Mouse (Mus musculus): Measurements from ENCODE around the gene Timm44. TPM values are rescaled to one million over a fixed set of nuclear protein-coding genes. Genes with fewer than 3 reads are reported as not detected.

Gene Timm44
- polyA plus RNA-seq, 1 experiment from 2014 or later: 85.0 TPM

- Histone ChIP-seq H3K4me3 (ENCODE audit: control insufficient read depth in 1 of 2, insufficient read depth in 1 of 2, low read depth in 1 of 2, low read length in 2 of 2) (no peak overlapping the region), H3K9ac (ENCODE audit: low read length) (0 out of 2 replicates have a peak overlapping the region, but pooled peaks have one; percentile 11), H3K27me3 (ENCODE audit: control insufficient read depth, insufficient read depth, low read length) (no peaks in the 10 kb centered on the region), H3K9me3 (ENCODE audit: control insufficient read depth, low read length) (no peaks in the 10 kb centered on the region), H3K27ac (replicated peaks in 1 of 2; ENCODE audit: control insufficient read depth in 1 of 2, insufficient read depth in 1 of 2, low read depth in 2 of 2, low read length in 2 of 2) (no peak overlapping the region), H3K4me2 (ENCODE audit: low read length) (no peak overlapping the region), H3K4me1 (ENCODE audit: control insufficient read depth in 2 of 2, insufficient read depth in 2 of 2, low read length in 2 of 2) (no peaks in the 10 kb centered on the region; a peak in 1 of 4 replicates), H3K36me3 (ENCODE audit: control insufficient read depth, insufficient read depth, low read length) (peaks cover 98% of the 10 kb centered on the region)
- ATAC-seq (ENCODE audit: insufficient number of reproducible peaks, insufficient read depth, low FRiP score, low read depth): no peak
- 46% methylated on average over 3 of the region's 3 CpGs for WGBS
Observed at GRCm38 (mm10) chr8:4304124-4304547, 28.4 kb upstream of the Timm44 start.

GRCm38 (mm10) chr8:4297822-4298221, 22.1 kb upstream of the Timm44 start:
- Histone ChIP-seq H3K4me1 (ENCODE audit: control insufficient read depth in 2 of 2, insufficient read depth in 2 of 2, low read length in 2 of 2) (no peaks in the 10 kb centered on the region), H3K27me3 (ENCODE audit: control insufficient read depth, insufficient read depth, low read length) (no peaks in the 10 kb centered on the region), H3K4me2 (ENCODE audit: low read length) (no peak overlapping the region), H3K27ac (replicated peaks in 1 of 2; ENCODE audit: control insufficient read depth in 1 of 2, insufficient read depth in 1 of 2, low read depth in 2 of 2, low read length in 2 of 2) (no peak overlapping the region), H3K9me3 (ENCODE audit: control insufficient read depth, low read length) (no peaks in the 10 kb centered on the region), H3K4me3 (ENCODE audit: control insufficient read depth in 1 of 2, insufficient read depth in 1 of 2, low read depth in 1 of 2, low read length in 2 of 2) (no peak overlapping the region), H3K9ac (ENCODE audit: low read length) (no peak overlapping the region), H3K36me3 (ENCODE audit: control insufficient read depth, insufficient read depth, low read length) (peaks cover 99% of the 10 kb centered on the region)
- 74% methylated on average over 4 of the region's 4 CpGs for WGBS
- ATAC-seq (ENCODE audit: insufficient number of reproducible peaks, insufficient read depth, low FRiP score, low read depth): no peak

GRCm38 (mm10) chr8:4292738-4293137, 17.0 kb upstream of the Timm44 start:
- no peak for ATAC-seq (ENCODE audit: insufficient number of reproducible peaks, insufficient read depth, low FRiP score, low read depth)
- no peak overlapping the region for H3K9ac ChIP-seq (ENCODE audit: low read length)
- 89% methylated on average over 5 of the region's 5 CpGs for WGBS
- H3K4me3 ChIP-seq (ENCODE audit: control insufficient read depth in 1 of 2, insufficient read depth in 1 of 2, low read depth in 1 of 2, low read length in 2 of 2): no peak overlapping the region
- H3K27me3 ChIP-seq (ENCODE audit: control insufficient read depth, insufficient read depth, low read length): no peaks in the 10 kb centered on the region
- no peaks in the 10 kb centered on the region for H3K9me3 ChIP-seq (ENCODE audit: control insufficient read depth, low read length)
- H3K4me2 ChIP-seq (ENCODE audit: low read length): no peak overlapping the region
- H3K27ac ChIP-seq (replicated peaks in 1 of 2; ENCODE audit: control insufficient read depth in 1 of 2, insufficient read depth in 1 of 2, low read depth in 2 of 2, low read length in 2 of 2): no peak overlapping the region
- peaks cover 98% of the 10 kb centered on the region for H3K36me3 ChIP-seq (ENCODE audit: control insufficient read depth, insufficient read depth, low read length)
- no peaks in the 10 kb centered on the region for H3K4me1 ChIP-seq (ENCODE audit: control insufficient read depth in 2 of 2, insufficient read depth in 2 of 2, low read length in 2 of 2)

GRCm38 (mm10) chr8:4276111-4276465, 375 bp upstream of the Timm44 start:
- Histone ChIP-seq H3K27me3 (ENCODE audit: control insufficient read depth, insufficient read depth, low read length) (no peaks in the 10 kb centered on the region), H3K9me3 (ENCODE audit: control insufficient read depth, low read length) (no peaks in the 10 kb centered on the region), H3K4me2 (ENCODE audit: low read length) (peak overlapping the region; percentile 87), H3K4me1 (ENCODE audit: control insufficient read depth in 2 of 2, insufficient read depth in 2 of 2, low read length in 2 of 2) (peaks cover 3 to 10% of the 10 kb centered on the region in 2 experiments; a peak in 3 of 4 replicates), H3K27ac (replicated peaks in 1 of 2; ENCODE audit: control insufficient read depth in 1 of 2, insufficient read depth in 1 of 2, low read depth in 2 of 2, low read length in 2 of 2) (peak overlapping the region; percentile 48 to 54), H3K4me3 (ENCODE audit: control insufficient read depth in 1 of 2, insufficient read depth in 1 of 2, low read depth in 1 of 2, low read length in 2 of 2) (peak overlapping the region; percentile 70 to 85), H3K36me3 (ENCODE audit: control insufficient read depth, insufficient read depth, low read length) (peaks cover 29% of the 10 kb centered on the region), H3K9ac (ENCODE audit: low read length) (peak overlapping the region; percentile 80)
- no peak for ATAC-seq (ENCODE audit: insufficient number of reproducible peaks, insufficient read depth, low FRiP score, low read depth)
- 30% methylated on average over 9 of the region's 9 CpGs for WGBS

GRCm38 (mm10) chr8:4269609-4270008, 6.1 kb downstream of the Timm44 start:
- Histone ChIP-seq H3K27ac (replicated peaks in 1 of 2; ENCODE audit: control insufficient read depth in 1 of 2, insufficient read depth in 1 of 2, low read depth in 2 of 2, low read length in 2 of 2) (no peak overlapping the region), H3K9ac (ENCODE audit: low read length) (no peak overlapping the region), H3K36me3 (ENCODE audit: control insufficient read depth, insufficient read depth, low read length) (peaks cover 94% of the 10 kb centered on the region), H3K4me2 (ENCODE audit: low read length) (no peak overlapping the region), H3K9me3 (ENCODE audit: control insufficient read depth, low read length) (no peaks in the 10 kb centered on the region), H3K4me1 (ENCODE audit: control insufficient read depth in 2 of 2, insufficient read depth in 2 of 2, low read length in 2 of 2) (peaks cover 0 to 3% of the 10 kb centered on the region in 2 experiments; a peak in 2 of 4 replicates), H3K4me3 (ENCODE audit: control insufficient read depth in 1 of 2, insufficient read depth in 1 of 2, low read depth in 1 of 2, low read length in 2 of 2) (no peak overlapping the region), H3K27me3 (ENCODE audit: control insufficient read depth, insufficient read depth, low read length) (no peaks in the 10 kb centered on the region)
- WGBS: 92% methylated on average over 6 of the region's 6 CpGs
- no peak for ATAC-seq (ENCODE audit: insufficient number of reproducible peaks, insufficient read depth, low FRiP score, low read depth)

- no peaks in the 10 kb centered on the region for H3K9me3 ChIP-seq (ENCODE audit: control insufficient read depth, low read length)
- peaks cover 99% of the 10 kb centered on the region for H3K36me3 ChIP-seq (ENCODE audit: control insufficient read depth, insufficient read depth, low read length)
- H3K27me3 ChIP-seq (ENCODE audit: control insufficient read depth, insufficient read depth, low read length): no peaks in the 10 kb centered on the region
- no peak overlapping the region for H3K9ac ChIP-seq (ENCODE audit: low read length)
- no peak overlapping the region for H3K27ac ChIP-seq (replicated peaks in 1 of 2; ENCODE audit: control insufficient read depth in 1 of 2, insufficient read depth in 1 of 2, low read depth in 2 of 2, low read length in 2 of 2)
- no peak overlapping the region for H3K4me3 ChIP-seq (ENCODE audit: control insufficient read depth in 1 of 2, insufficient read depth in 1 of 2, low read depth in 1 of 2, low read length in 2 of 2)
- no peak overlapping the region for H3K4me2 ChIP-seq (ENCODE audit: low read length)
- H3K4me1 ChIP-seq (ENCODE audit: control insufficient read depth in 2 of 2, insufficient read depth in 2 of 2, low read length in 2 of 2): no peaks in the 10 kb centered on the region
- no peak for ATAC-seq (ENCODE audit: insufficient number of reproducible peaks, insufficient read depth, low FRiP score, low read depth)
- 74% methylated on average over 15 of the region's 15 CpGs for WGBS
Observed at GRCm38 (mm10) chr8:4267627-4268026, 8.1 kb downstream of the Timm44 start.

GRCm38 (mm10) chr8:4265160-4265914, 10.4 kb downstream of the Timm44 start:
- no peaks in the 10 kb centered on the region for H3K9me3 ChIP-seq (ENCODE audit: control insufficient read depth, low read length)
- no peak overlapping the region for H3K4me2 ChIP-seq (ENCODE audit: low read length)
- H3K9ac ChIP-seq (ENCODE audit: low read length): no peak overlapping the region
- peaks cover 100% of the 10 kb centered on the region for H3K36me3 ChIP-seq (ENCODE audit: control insufficient read depth, insufficient read depth, low read length)
- 93% methylated on average over 15 of the region's 15 CpGs for WGBS
- no peak overlapping the region for H3K4me3 ChIP-seq (ENCODE audit: control insufficient read depth in 1 of 2, insufficient read depth in 1 of 2, low read depth in 1 of 2, low read length in 2 of 2)
- no peaks in the 10 kb centered on the region for H3K27me3 ChIP-seq (ENCODE audit: control insufficient read depth, insufficient read depth, low read length)
- no peak for ATAC-seq (ENCODE audit: insufficient number of reproducible peaks, insufficient read depth, low FRiP score, low read depth)
- H3K4me1 ChIP-seq (ENCODE audit: control insufficient read depth in 2 of 2, insufficient read depth in 2 of 2, low read length in 2 of 2): no peaks in the 10 kb centered on the region
- no peak overlapping the region for H3K27ac ChIP-seq (replicated peaks in 1 of 2; ENCODE audit: control insufficient read depth in 1 of 2, insufficient read depth in 1 of 2, low read depth in 2 of 2, low read length in 2 of 2)
